Mouse (Mus musculus): Measurements from ENCODE around the gene Cgnl1. TPM values are rescaled to one million over a fixed set of nuclear protein-coding genes. Genes with fewer than 3 reads are reported as not detected.

Gene Cgnl1
- polyA plus RNA-seq, 1 experiment from 2014 or later: 25.3 TPM

DNA sequence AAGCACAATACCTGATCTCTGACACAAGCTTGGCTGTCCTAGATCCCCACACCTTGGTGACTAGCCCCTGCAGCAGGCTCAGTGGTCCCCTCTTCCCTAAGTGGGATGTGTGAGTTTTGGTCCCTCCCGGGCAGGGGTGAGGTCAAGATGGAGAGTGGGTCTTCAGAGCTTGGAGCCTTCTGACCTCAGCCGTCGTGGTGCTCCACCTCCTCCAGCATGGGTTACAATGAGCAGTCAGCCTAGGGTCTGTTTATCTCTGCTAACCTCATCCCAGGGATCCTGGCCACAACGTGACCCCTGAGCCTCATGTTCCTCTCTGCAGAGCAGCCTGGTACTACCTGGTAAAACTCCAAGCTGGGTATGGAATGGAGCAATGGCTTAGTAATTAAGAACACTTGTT lies 36.4 kb upstream of the Cgnl1 start:
- Histone ChIP-seq H3K27me3 (ENCODE audit: control insufficient read depth, insufficient read depth, low read length) (no peaks in the 10 kb centered on the region), H3K4me2 (ENCODE audit: low read depth, low read length) (no peak overlapping the region), H3K36me3 (ENCODE audit: control insufficient read depth, insufficient read depth) (no peaks in the 10 kb centered on the region), H3K4me1 (ENCODE audit: control insufficient read depth, insufficient read depth, low read length) (no peaks in the 10 kb centered on the region), H3K9ac (ENCODE audit: low read length) (no peak overlapping the region), H3K27ac (ENCODE audit: low read length) (no peak overlapping the region), H3K4me3 (ENCODE audit: low read length) (no peak overlapping the region), H3K9me3 (replicated peaks; ENCODE audit: control insufficient read depth, low read length) (no peaks in the 10 kb centered on the region)
- ATAC-seq (replicated peaks; ENCODE audit: extremely low read depth, insufficient read depth, low FRiP score): no peak
- 50% methylated on average over 4 of the region's 4 CpGs for WGBS

DNA sequence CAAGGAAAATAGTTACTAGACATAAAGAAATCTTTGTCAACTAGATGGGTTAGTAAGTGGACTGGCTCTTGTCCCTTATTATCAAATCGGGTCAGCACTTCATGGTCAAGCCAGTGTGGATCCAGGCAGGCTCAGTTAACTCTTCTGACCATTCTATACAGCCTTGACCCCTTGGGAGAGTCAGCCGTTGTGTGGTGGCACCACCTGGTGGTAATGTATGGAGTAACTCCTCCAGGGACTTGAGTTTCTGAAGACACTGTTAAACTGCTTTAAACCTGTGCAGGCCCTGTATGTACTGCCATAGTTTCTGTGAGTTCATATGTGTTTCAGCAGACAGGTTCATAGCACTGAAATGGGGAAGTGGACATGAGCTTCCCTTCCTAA lies 35.0 kb upstream of the Cgnl1 start:
- H3K4me1 ChIP-seq (ENCODE audit: control insufficient read depth, insufficient read depth, low read length): no peaks in the 10 kb centered on the region
- H3K36me3 ChIP-seq (ENCODE audit: control insufficient read depth, insufficient read depth): no peaks in the 10 kb centered on the region
- WGBS: 2% methylated on average over 2 of the region's 2 CpGs
- no peak overlapping the region for H3K4me3 ChIP-seq (ENCODE audit: low read length)
- H3K4me2 ChIP-seq (ENCODE audit: low read depth, low read length): no peak overlapping the region
- H3K27ac ChIP-seq (ENCODE audit: low read length): no peak overlapping the region
- H3K9me3 ChIP-seq (replicated peaks; ENCODE audit: control insufficient read depth, low read length): no peaks in the 10 kb centered on the region
- ATAC-seq (replicated peaks; ENCODE audit: extremely low read depth, insufficient read depth, low FRiP score): 0 out of 2 replicates have a peak, but pooled peaks have one; percentile 42
- H3K27me3 ChIP-seq (ENCODE audit: control insufficient read depth, insufficient read depth, low read length): no peaks in the 10 kb centered on the region
- no peak overlapping the region for H3K9ac ChIP-seq (ENCODE audit: low read length)

DNA sequence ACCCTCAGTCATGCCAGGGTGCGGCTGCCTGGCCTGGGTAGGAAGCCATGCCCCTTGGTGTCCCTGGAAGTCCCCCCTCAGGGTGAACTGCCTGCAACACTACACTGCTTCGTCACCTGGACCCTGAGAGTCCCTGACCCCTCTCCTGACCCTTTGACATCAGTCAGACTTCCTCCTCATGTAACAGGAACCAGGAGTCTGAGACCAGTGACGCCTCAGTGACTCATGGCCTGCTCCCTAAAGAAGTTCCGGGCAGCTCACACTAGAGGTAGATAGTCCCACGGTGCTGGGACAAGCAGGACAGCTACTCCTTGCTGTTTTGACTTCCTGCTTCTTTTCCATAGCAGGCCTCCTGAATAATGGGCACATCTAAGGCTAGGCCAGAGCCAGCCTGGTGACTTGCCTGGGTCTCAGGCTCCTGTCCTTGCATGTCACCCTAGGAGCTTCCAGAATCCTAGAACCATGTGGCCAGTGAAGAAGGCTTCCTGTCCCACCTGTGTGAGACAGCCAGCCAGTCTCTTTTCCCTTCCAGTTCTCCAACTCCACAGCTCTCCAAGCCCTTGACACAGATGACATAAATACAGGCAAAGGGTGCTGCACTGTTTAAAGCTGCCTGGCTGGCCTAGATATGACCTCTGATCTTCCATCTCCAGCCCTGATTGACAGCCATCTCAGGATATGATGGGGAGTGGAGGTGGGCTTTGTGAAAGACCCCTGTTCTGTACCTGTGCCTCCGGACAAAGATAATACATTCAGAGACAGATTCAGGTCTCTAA lies 34.4 kb upstream of the Cgnl1 start:
- Histone ChIP-seq H3K4me1 (ENCODE audit: control insufficient read depth, insufficient read depth, low read length) (0 out of 2 replicates have a peak, but pooled peaks cover under 1% of the 10 kb centered on the region), H3K4me2 (ENCODE audit: low read depth, low read length) (no peak overlapping the region), H3K9me3 (replicated peaks; ENCODE audit: control insufficient read depth, low read length) (no peaks in the 10 kb centered on the region), H3K9ac (ENCODE audit: low read length) (no peak overlapping the region), H3K27me3 (ENCODE audit: control insufficient read depth, insufficient read depth, low read length) (no peaks in the 10 kb centered on the region; the same call in 1 of the 2 replicates), H3K4me3 (ENCODE audit: low read length) (no peak overlapping the region), H3K36me3 (ENCODE audit: control insufficient read depth, insufficient read depth) (no peaks in the 10 kb centered on the region), H3K27ac (ENCODE audit: low read length) (no peak overlapping the region)
- 71% methylated on average over 6 of the region's 6 CpGs for WGBS
- no peak for ATAC-seq (replicated peaks; ENCODE audit: extremely low read depth, insufficient read depth, low FRiP score)

DNA sequence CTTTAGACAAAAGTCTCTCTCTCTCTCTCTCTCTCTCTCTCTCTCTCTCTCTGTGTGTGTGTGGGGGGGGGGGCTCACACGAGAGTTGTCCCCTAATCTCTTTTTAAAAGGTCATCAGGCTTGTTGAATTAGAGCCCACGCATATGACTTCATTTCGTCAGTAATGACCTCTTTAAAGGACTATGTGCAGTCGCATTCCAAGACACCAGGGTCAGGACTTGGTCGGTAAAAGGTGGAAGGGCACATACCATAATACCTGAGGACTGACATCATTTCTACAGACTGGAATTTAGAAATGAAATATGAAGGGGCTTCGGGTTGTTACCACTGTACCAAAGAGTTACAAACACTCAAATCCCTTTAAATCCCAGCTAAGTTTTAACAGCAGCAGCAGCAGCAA lies 32.7 kb upstream of the Cgnl1 start:
- Histone ChIP-seq H3K9me3 (replicated peaks; ENCODE audit: control insufficient read depth, low read length) (no peaks in the 10 kb centered on the region), H3K4me2 (ENCODE audit: low read depth, low read length) (no peak overlapping the region), H3K27ac (ENCODE audit: low read length) (no peak overlapping the region), H3K36me3 (ENCODE audit: control insufficient read depth, insufficient read depth) (no peaks in the 10 kb centered on the region), H3K27me3 (ENCODE audit: control insufficient read depth, insufficient read depth, low read length) (no peaks in the 10 kb centered on the region; the same call in 1 of the 2 replicates), H3K4me1 (ENCODE audit: control insufficient read depth, insufficient read depth, low read length) (peaks cover 6% of the 10 kb centered on the region; the same call in 1 of the 2 replicates), H3K9ac (ENCODE audit: low read length) (no peak overlapping the region), H3K4me3 (ENCODE audit: low read length) (no peak overlapping the region)
- no peak for ATAC-seq (replicated peaks; ENCODE audit: extremely low read depth, insufficient read depth, low FRiP score)
- WGBS: 31% methylated on average over 6 of the region's 6 CpGs

DNA sequence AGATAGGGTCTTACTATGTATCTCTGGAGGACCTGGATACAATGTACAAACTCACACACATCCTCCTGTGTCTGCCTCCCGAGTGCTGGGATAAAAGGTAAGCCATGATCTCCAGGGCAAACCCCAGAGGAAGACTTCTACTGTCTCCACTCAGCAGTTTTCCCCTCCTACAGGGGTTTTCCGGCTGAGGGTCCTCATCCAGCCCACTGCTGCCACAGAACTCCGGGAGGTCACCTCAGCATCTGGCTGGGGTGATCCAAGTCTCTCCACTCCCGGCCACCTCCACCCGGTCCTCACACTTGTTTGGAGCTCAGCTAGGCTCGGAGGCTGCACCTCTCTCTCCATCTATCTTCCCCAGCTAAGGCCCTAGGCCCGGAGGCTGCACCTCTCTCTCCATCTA lies 31.9 kb upstream of the Cgnl1 start:
- Histone ChIP-seq H3K4me3 (ENCODE audit: low read length) (no peak overlapping the region), H3K36me3 (ENCODE audit: control insufficient read depth, insufficient read depth) (no peaks in the 10 kb centered on the region), H3K27ac (ENCODE audit: low read length) (no peak overlapping the region), H3K9me3 (replicated peaks; ENCODE audit: control insufficient read depth, low read length) (no peaks in the 10 kb centered on the region), H3K4me2 (ENCODE audit: low read depth, low read length) (no peak overlapping the region), H3K27me3 (ENCODE audit: control insufficient read depth, insufficient read depth, low read length) (no peaks in the 10 kb centered on the region; the same call in 1 of the 2 replicates), H3K9ac (ENCODE audit: low read length) (no peak overlapping the region), H3K4me1 (ENCODE audit: control insufficient read depth, insufficient read depth, low read length) (peaks cover 6% of the 10 kb centered on the region; the same call in 1 of the 2 replicates)
- 70% methylated on average over 7 of the region's 7 CpGs for WGBS
- no peak for ATAC-seq (replicated peaks; ENCODE audit: extremely low read depth, insufficient read depth, low FRiP score)

DNA sequence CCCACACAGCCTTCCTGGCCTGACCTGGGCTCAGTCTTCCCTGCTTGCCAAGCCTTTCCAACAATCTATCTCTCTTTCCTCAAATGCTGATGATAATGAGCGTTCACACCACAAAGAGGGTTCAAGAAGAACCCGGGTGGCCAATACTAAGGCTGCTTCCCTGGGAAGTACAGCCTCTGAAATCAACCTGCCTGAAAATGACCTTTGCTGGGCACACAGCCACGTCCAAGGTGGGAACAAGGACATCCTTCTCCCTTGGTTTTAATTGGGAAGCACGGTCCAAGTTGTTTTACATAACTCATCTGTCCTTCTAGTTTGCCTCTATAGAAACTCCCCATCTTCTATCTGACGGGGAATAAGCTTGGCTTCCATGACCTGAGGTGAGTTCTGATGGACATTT lies 28.2 kb upstream of the Cgnl1 start:
- Histone ChIP-seq H3K36me3 (ENCODE audit: control insufficient read depth, insufficient read depth) (no peaks in the 10 kb centered on the region), H3K9ac (ENCODE audit: low read length) (no peak overlapping the region), H3K27me3 (ENCODE audit: control insufficient read depth, insufficient read depth, low read length) (no peaks in the 10 kb centered on the region; the same call in 1 of the 2 replicates), H3K4me2 (ENCODE audit: low read depth, low read length) (no peak overlapping the region), H3K4me3 (ENCODE audit: low read length) (no peak overlapping the region), H3K27ac (ENCODE audit: low read length) (no peak overlapping the region), H3K4me1 (ENCODE audit: control insufficient read depth, insufficient read depth, low read length) (peaks cover 6% of the 10 kb centered on the region; the same call in 1 of the 2 replicates), H3K9me3 (replicated peaks; ENCODE audit: control insufficient read depth, low read length) (no peaks in the 10 kb centered on the region)
- ATAC-seq (replicated peaks; ENCODE audit: extremely low read depth, insufficient read depth, low FRiP score): no peak
- WGBS: 69% methylated on average over 5 of the region's 5 CpGs

DNA sequence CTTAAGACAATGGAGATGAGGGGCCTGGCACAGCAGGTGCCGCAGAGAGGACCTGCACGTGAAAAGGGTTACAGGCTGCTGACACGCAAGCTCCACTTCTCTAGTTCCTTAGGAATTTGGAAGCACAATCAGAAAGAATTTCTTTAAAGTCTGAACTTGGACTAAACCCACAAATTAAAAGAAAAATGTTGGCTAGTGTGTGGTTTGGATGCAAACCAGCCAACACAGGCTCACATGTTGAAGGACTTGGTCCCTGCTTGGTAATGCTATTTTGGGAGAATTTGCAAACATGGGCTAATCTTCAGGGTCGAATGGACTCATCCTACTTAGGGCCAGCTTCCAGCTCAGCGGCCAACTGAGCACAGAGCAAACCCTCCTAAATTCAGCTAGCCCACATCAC lies 26.8 kb upstream of the Cgnl1 start:
- no peak for ATAC-seq (replicated peaks; ENCODE audit: extremely low read depth, insufficient read depth, low FRiP score)
- no peak overlapping the region for H3K4me2 ChIP-seq (ENCODE audit: low read depth, low read length)
- H3K27ac ChIP-seq (ENCODE audit: low read length): no peak overlapping the region
- H3K4me1 ChIP-seq (ENCODE audit: control insufficient read depth, insufficient read depth, low read length): peaks cover 6% of the 10 kb centered on the region; the same call in 1 of the 2 replicates
- H3K9me3 ChIP-seq (replicated peaks; ENCODE audit: control insufficient read depth, low read length): no peaks in the 10 kb centered on the region
- H3K36me3 ChIP-seq (ENCODE audit: control insufficient read depth, insufficient read depth): no peaks in the 10 kb centered on the region
- 65% methylated on average over 5 of the region's 5 CpGs for WGBS
- H3K4me3 ChIP-seq (ENCODE audit: low read length): no peak overlapping the region
- H3K27me3 ChIP-seq (ENCODE audit: control insufficient read depth, insufficient read depth, low read length): no peaks in the 10 kb centered on the region; the same call in 1 of the 2 replicates
- H3K9ac ChIP-seq (ENCODE audit: low read length): no peak overlapping the region

DNA sequence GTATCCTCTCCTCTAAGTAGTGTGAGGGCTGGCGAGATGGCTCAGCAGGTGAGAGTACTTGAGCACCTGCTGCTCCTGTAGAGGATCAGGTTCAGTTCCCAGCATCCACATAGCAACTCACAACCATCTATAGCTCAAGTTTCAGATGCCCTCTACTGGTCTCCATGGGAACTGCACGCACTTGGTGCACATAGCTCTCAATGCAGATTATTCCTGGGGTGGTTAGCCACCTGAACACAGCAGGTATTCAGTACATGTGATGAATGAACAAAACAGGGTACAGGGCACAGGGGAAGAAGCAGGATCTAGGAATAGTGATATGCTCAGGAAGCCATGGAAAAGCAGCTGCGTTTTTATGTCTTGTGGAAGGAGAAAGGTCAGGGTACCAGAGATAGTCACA lies 6.0 kb upstream of the Cgnl1 start:
- Histone ChIP-seq H3K4me1 (ENCODE audit: control insufficient read depth, insufficient read depth, low read length) (no peaks in the 10 kb centered on the region; the same call in 1 of the 2 replicates), H3K4me3 (ENCODE audit: low read length) (no peak overlapping the region), H3K9me3 (replicated peaks; ENCODE audit: control insufficient read depth, low read length) (peaks cover 5% of the 10 kb centered on the region; the same call in 1 of the 2 replicates), H3K27me3 (ENCODE audit: control insufficient read depth, insufficient read depth, low read length) (no peaks in the 10 kb centered on the region), H3K36me3 (ENCODE audit: control insufficient read depth, insufficient read depth) (no peaks in the 10 kb centered on the region), H3K9ac (ENCODE audit: low read length) (no peak overlapping the region), H3K27ac (ENCODE audit: low read length) (no peak overlapping the region), H3K4me2 (ENCODE audit: low read depth, low read length) (no peak overlapping the region)
- no peak for ATAC-seq (replicated peaks; ENCODE audit: extremely low read depth, insufficient read depth, low FRiP score)
- 93% methylated on average over 3 of the region's 3 CpGs for WGBS

DNA sequence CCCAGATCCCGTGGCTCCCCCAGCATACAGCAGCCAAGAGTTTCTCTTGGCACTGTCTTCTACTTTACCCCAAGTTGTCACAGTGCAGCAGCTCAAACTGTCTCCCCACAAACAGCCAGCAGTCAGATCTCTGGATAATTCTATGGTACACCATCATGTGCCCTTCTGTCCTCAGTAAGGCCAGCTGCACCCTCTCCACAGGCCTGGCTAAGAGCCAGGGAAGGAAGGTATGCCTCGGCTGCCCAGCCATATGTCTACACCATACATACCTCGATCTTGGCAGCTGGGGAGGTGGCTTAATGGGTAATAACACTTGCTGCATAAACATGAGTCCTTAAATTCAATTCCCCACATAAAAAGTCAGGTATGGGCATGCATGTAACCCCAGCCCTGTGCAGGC lies 4.9 kb upstream of the Cgnl1 start:
- H3K9me3 ChIP-seq (replicated peaks; ENCODE audit: control insufficient read depth, low read length): peaks cover 7% of the 10 kb centered on the region; the same call in 1 of the 2 replicates
- H3K4me3 ChIP-seq (ENCODE audit: low read length): no peak overlapping the region
- 69% methylated on average over 3 of the region's 3 CpGs for WGBS
- ATAC-seq (replicated peaks; ENCODE audit: extremely low read depth, insufficient read depth, low FRiP score): no peak
- no peak overlapping the region for H3K27ac ChIP-seq (ENCODE audit: low read length)
- peaks cover 2% of the 10 kb centered on the region; the same call in 1 of the 2 replicates for H3K4me1 ChIP-seq (ENCODE audit: control insufficient read depth, insufficient read depth, low read length)
- H3K36me3 ChIP-seq (ENCODE audit: control insufficient read depth, insufficient read depth): no peaks in the 10 kb centered on the region
- H3K9ac ChIP-seq (ENCODE audit: low read length): no peak overlapping the region
- no peaks in the 10 kb centered on the region for H3K27me3 ChIP-seq (ENCODE audit: control insufficient read depth, insufficient read depth, low read length)
- H3K4me2 ChIP-seq (ENCODE audit: low read depth, low read length): no peak overlapping the region
